Mouse (Mus musculus) CD8-positive naive resting alpha-beta T cell, adult 2 months (primary cell): ENCODE measurements around the gene Vmn1r202.
"Not testable (repeated sequence)": the region's sequence is repeated elsewhere in the genome, so short reads cannot be mapped to it uniquely, and the experiment has no call there.

Experiments used
- DNase-seq, 2 experiments: peaks; one replicate each; pipeline ENCODE4 v3.0.0; 2022; ENCODE audit warnings: low read depth in 2 of 2, low spot score in 2 of 2

Gene Vmn1r202

GRCm38 (mm10) chr13:22505281-22505680 is at the start of gene Vmn1r202:
Gene Vmn1r202, minus strand, starts transcription at chr13:22505381.
- DNase-seq, result no peak

- not testable (repeated sequence) for DNase-seq
These were observed 47.7 kb upstream of the Vmn1r202 start, which contains the start of gene Vmn1r204 for GRCm38 (mm10) chr13:22552898-22553297. Gene Vmn1r204, plus strand, starts transcription at chr13:22553198.

DNA sequence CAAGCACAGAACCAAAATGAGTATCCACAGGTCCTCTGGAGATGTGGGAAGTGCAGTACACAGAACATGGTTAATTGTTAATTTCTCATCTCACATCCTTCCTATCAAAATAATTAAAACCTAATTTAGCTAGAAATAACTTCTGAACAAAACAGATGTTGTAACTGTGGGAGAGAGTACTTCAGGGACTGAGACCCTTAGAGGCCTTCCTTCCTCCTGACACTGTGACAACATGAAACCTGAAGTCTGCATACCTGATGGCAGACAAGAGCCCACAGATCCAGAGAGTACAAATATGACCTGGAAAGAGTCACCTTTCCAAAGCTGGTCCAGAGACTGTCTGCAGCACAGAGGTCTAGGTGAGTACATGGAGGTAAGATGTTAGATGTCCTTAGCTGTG is 12.6 kb upstream of the Vmn1r202 start, which contains the start of gene Vmn1r203:
Gene Vmn1r203, plus strand, starts transcription at position 301 of the 400 bp plus-strand sequence.
- DNase-seq, result no peak

DNA sequence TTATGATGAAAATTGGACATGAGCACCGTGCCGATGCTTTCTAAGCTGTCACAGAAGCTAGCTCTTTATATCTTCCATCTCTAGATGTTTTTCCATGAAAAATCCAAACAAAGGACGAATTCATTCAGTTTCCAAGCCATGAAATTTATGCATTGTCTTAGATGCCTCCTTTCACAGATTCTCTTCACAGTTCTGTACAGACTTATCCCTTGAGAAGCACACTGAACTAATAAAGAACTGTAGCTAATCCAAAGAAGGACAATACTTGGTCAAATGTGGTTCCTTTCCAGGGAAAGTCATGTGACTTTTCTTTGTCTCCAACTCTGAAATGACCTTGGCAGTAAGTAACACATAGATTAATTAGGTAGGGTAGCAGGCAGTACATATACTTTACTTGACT is 2.8 kb downstream of the Vmn1r202 start:
- DNase-seq, result no peak

DNA sequence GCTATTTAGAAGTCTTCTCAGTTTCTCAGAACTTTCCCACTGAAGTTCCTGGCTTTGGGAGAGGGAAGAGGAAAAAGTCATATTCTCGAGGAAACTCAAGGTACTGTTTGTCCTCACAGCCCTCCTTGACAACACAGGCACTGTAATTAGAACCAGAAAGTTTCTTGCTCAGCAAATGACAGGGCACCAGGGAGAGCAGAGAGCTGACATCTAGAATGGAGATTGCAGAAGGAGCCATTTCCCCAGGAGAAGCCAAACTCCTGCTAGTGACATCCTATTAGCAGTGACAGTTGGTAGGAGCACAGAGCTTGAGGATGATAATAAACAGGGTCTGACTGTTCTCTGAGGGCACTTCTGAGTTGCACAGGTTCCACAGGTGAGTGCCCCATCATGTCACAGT is 33.6 kb downstream of the Vmn1r202 start, which contains the start of gene Vmn1r201:
Gene Vmn1r201, plus strand, starts transcription at position 301 of the 400 bp plus-strand sequence.
- no peak for DNase-seq

- DNase-seq, result no peak
These were observed 50.0 kb downstream of the Vmn1r202 start for GRCm38 (mm10) chr13:22455145-22455544.
